Mouse (Mus musculus) gastrocnemius, postnatal 36 days (tissue): ENCODE data around the gene Kcna4. TPM values are rescaled to one million over a fixed set of nuclear protein-coding genes. Genes with fewer than 3 reads are reported as not detected.

Source experiments
- DNase-seq, 2 experiments: peaks; one replicate each; pipeline ENCODE4 v3.0.0; 2022
- intact Hi-C: fragments of 180-260 bp; cut with DNase I; formaldehyde crosslinking; loops from one replicate; pipeline ENCODE4 v1.15.1; 2025
- long read RNA-seq, 2 experiments: library from polyadenylated mRNA; stranded (forward); transcript quantifications; one replicate each; pipeline ENCODE4 v2.0.0; 2021
- total RNA-seq, 2 experiments: library from RNA; stranded (reverse); gene quantifications; 2 replicates each; pipeline ENCODE4 v1.2.3; 2021

Gene Kcna4
- not detected for total RNA-seq
- long read RNA-seq, experiment 1: 0 reads
- long read RNA-seq, experiment 2: 0 reads

GRCm38 (mm10) chr2:107289990-107290696 is at the start of gene Kcna4:
TSS of gene Kcna4 (plus strand) at chr2:107290639.
- no peak for DNase-seq
- intact Hi-C loops: no loop called here

- intact Hi-C loops: no loop called here
- no peak for DNase-seq
These were observed 32.3 kb upstream of the Kcna4 start for GRCm38 (mm10) chr2:107258091-107258490.

DNA sequence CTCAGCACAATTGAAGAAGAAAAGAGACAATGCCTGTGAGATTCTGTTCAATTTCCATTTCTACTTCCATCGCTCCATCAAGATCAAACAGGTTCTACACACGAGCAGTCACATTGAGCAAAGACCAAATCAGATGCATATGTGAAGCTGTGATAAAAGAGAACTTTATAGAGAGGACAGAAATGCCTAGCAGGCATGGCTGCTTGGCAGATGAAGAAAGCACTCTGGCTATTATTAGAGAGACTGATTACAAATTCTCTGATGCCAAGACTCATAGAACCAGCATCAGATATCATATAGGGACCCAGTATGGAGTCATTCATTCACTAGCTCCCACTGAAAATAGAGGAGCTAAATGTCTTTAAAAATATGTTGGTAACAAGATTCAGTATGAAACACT is 24.2 kb upstream of the Kcna4 start:
- no peak for DNase-seq
- intact Hi-C loops: no loop called here

DNA sequence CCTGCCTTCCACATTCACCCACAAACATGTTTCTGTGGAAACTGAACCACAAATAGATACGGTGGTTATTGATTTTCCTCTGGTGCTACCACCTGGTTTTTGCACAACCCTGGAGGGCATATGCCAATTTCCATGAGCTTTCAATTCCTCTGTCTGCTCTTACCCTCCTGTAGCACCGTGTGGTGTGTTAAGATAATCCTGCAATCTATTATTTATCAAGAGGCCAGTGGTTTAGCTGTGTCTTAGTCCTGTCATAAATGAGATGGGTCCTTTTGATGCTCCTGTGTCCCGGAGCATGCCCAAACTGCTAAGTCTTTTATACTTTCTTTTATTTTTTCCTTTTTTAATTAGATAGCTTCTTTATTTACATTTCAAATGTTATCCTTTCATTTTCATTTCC is 20.4 kb upstream of the Kcna4 start:
- intact Hi-C loops: no loop called here

DNA sequence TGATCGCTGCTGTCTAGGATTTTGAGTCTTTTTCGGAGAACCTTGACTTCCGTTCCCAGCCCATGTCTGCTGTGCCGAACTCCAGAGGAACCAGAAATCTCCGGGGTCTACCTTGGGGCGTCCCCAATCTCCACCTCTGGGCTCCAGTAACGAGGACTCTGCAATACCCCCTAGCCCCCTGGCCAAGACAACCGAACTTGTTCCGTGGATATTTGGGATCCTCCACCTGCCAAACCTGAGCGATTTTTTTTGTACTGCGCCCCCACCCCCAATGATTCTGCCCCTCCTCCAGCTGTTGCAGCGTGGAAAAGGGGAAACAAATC is 219 bp downstream of the Kcna4 start:
- no peak for DNase-seq
- intact Hi-C loops: no loop called here

More for the DNA sequence above, 20.4 kb upstream of the Kcna4 start:
- DNase-seq: no peak

DNA sequence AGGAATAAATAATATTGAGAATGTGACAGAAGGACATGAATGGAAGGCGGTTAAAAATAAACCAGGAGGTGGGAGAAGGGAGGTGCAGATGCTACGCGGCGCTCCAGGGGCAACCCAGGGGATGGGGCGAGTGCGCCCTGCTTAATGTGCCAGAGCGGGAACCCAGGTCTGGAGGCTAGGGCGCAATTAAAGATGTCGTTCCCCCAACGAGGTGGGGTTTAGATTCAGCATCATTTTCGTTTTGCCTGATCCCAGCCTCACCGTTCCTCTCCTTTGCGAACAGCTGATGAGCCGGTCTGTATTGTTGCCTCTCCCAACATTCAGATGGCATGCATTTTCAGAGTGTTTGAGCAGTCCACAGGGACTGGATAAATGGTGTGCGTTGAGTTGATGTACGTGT is 703 bp downstream of the Kcna4 start:
- no peak for DNase-seq
- intact Hi-C loops: no loop called here

DNA sequence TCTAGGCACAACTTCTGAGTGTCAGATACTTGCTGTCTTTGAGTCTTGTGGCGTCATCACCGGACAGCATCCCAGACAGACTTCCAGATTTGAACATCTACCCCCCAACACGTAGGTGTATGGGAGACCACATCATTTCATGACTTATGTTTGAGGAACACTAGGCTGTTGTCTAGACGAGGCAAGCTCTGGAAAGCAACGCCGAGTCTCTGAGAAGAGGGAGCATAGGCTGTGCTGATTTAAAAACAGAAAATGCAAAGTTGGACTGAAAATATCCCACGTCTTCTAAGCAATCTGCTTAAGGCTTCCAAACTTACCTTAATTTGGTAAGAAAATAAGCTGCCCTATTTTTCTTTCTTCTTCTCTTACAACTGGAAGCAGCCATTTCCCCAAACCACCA is 4.1 kb downstream of the Kcna4 start:
- DNase-seq: no peak
- intact Hi-C loops: no loop called here

DNA sequence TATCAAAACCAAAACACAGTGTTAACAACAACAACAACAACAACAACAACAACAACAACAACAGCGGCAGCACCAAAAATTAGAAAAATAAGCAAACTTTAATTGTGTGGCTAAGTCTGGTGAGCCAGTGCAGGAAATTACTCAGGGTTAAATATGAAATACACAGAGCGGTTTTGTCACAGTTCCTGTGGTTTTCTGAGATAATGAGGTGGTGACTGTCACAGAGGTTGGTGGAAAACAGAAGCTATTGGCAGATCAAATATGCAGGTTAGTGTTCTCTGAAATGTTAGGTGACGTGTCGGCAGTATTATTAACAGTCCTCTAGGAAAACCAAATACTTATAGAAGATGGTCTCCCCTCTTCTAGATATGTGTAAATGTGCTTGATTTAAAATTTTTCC is 11.4 kb downstream of the Kcna4 start:
- no peak for DNase-seq
- intact Hi-C loops: no loop called here

- no peak for DNase-seq
- intact Hi-C loops: no loop called here
These were observed 14.3 kb downstream of the Kcna4 start for GRCm38 (mm10) chr2:107304707-107305106.

- intact Hi-C loops: no loop called here
- DNase-seq: no peak
These were observed 15.6 kb downstream of the Kcna4 start for GRCm38 (mm10) chr2:107306077-107306476.

DNA sequence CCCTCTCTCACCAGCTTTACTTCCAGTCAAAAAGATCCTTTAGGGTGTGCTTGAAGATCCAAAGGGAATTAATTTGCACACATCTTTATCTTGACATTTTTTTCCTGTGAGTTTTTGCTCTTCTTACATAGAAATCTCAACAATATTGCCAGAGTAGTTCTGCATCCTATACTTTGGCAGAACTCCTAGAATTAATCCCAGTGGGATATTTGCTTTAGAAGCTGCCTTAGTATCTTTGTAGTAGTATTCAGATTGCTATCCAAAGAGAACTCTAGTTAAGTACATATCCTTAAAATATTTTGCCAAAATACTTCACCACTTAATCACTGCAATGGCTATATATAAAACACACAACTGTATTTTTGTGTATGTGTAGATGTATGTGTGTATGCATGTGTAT is 28.2 kb downstream of the Kcna4 start:
- no peak for DNase-seq
- intact Hi-C loops: no loop called here

- intact Hi-C loops: no loop called here
- no peak for DNase-seq
These were observed 31.3 kb downstream of the Kcna4 start for GRCm38 (mm10) chr2:107321596-107322226.

GRCm38 (mm10) chr2:107324090-107324489 is 33.7 kb downstream of the Kcna4 start:
- DNase-seq: no peak
- intact Hi-C loops: loop anchor here (1.0 kb wide), 1 partner anchor 8 kb away; no protein-coding TSS in a partner anchor

DNA sequence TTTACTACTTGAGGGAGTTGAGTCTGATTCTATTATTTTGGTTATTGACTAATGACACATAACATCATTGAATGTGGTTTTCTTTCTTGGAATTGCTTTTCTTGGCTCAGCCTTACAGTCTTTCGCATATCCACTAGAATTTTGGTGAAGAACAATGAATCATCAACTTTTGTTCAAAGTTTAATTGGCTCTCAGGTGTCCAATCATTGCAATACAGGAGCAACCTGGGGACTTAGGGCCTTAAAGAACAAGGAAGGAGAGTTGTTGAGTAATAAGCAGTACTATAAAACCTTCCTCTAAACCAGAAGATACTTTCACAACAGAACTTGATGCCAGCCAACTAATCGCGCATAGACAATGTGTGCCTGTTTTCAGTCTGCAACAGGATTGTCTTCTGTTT is 36.8 kb downstream of the Kcna4 start:
- no peak for DNase-seq
- intact Hi-C loops: no loop called here

- DNase-seq: no peak
- intact Hi-C loops: no loop called here
These were observed 50.9 kb downstream of the Kcna4 start for GRCm38 (mm10) chr2:107341291-107341690.

DNA sequence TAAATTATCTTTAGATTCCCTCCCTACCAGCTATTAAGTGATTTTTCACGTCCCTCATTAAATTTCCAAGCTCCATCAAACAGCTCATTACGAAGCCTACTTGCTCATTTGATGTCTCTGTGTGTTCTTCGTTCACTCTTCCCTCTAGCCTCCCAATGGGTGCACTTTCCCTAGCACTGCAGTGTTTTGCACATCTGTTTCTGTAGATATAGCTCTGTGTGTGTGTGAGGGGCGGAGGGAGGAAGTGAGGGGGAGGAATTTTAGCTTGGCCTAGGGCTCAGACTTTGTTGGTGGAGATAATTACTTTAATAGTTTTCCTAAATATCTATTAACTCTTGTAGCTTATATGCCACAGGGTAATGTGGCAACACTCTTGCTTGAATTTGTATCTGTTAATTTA is 54.4 kb downstream of the Kcna4 start:
- intact Hi-C loops: no loop called here

DNA sequence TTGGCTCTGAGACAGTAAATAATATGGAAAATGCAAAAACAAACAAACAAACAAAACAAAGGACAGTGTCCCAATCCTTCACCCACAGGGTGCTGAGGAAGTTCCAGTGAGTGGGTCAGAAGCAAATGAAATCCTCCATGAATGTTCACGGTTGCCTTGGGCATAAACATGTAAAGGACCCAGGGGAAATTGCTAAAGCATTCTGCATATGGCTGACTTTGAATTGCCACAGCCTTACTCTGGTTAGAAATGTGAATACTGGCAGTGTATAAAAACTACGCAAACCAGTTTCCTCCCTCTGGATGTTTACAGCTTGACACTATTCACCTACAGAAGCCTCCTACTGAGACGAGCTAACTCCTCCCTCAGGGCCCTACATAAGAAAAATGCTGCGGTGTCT is 54.9 kb downstream of the Kcna4 start:
- no peak for DNase-seq

More for the DNA sequence above, 54.4 kb downstream of the Kcna4 start:
- no peak for DNase-seq

More for the DNA sequence above, 54.9 kb downstream of the Kcna4 start:
- intact Hi-C loops: no loop called here

Other genes with a start within 250 kb of the Kcna4 start
- gene Fshb, start 231.0 kb upstream of the Kcna4 start, total RNA-seq: not detected